Mouse (Mus musculus): Measurements from ENCODE around the gene Gpr89.

Gpr89 gene

GRCm38 (mm10) chr3:96823701-96824100 is 81.4 kb downstream of the Gpr89 start:
- DNase-seq (ENCODE audit: low read depth, low spot score) = no peak

GRCm38 (mm10) chr3:96821581-96821980 is 83.6 kb downstream of the Gpr89 start:
- DNase-seq (ENCODE audit: low read depth, low spot score) = no peak

GRCm38 (mm10) chr3:96820116-96820915 is 84.8 kb downstream of the Gpr89 start:
- DNase-seq (ENCODE audit: low read depth, low spot score) = no peak
